Mouse (Mus musculus) kidney, adult 2 months (tissue): Measurements from ENCODE around the gene Rbks.
A peak's percentile ranks its signal among the peaks of the same experiment; 100 is the strongest.

Experiments used
- CTCF ChIP-seq: fragments of 200-500 bp; conservative IDR thresholded peaks from 2 replicates; pipeline ENCODE4 v1.5.1; 2011; ENCODE audit warnings: low read depth, mild to moderate bottlenecking, control low read depth, low read length, moderate library complexity, mixed read lengths; ENCODE audit not compliant: insufficient read depth, insufficient read length
- POLR2A ChIP-seq: fragments of 200-500 bp; IDR thresholded peaks from one replicate; pipeline ENCODE4 v1.6.1; 2011; ENCODE audit warnings: low read depth, low read length, control low read depth

- TF ChIP-seq CTCF (0 out of 2 replicates have a peak, but pooled peaks have one; percentile 25), POLR2A (no peak)
These were observed 98.3 kb downstream of the Rbks start for GRCm38 (mm10) chr5:31599161-31599560.
